Mouse (Mus musculus) heart, embryonic 13.5 days (tissue): ENCODE results near the gene Tmem45a. TPM values are rescaled to one million over a fixed set of nuclear protein-coding genes. Genes with fewer than 3 reads are reported as not detected.
"Not testable (repeated sequence)": the region's sequence is repeated elsewhere in the genome, so short reads cannot be mapped to it uniquely, and the experiment has no call there.

Experiments used
- ATAC-seq: fragments of 200-750 bp; cut with Nextera tagmentation; 2 replicates; pipeline ENCODE4 v1.8.0; 2017; ENCODE audit warnings: moderate TSS enrichment; ENCODE audit not compliant: insufficient number of reproducible peaks, low FRiP score, low TSS enrichment; ENCODE audit errors: extremely low read depth
- H3K27ac ChIP-seq: fragments of 300-500 bp; sonication (generic); replicated peaks from 2 replicates; pipeline ENCODE4 v1.5.1; 2015; ENCODE audit warnings: moderate library complexity, mild to moderate bottlenecking, inconsistent platforms
- H3K27me3 ChIP-seq: fragments of 300-500 bp; sonication (generic); replicated peaks from 2 replicates; pipeline ENCODE4 v1.6.1; 2015; ENCODE audit warnings: mild to moderate bottlenecking, inconsistent platforms
- H3K36me3 ChIP-seq: fragments of 300-500 bp; sonication (generic); 2 replicates; pipeline ENCODE4 v1.6.1; 2015; ENCODE audit warnings: mild to moderate bottlenecking, inconsistent platforms
- H3K4me1 ChIP-seq: fragments of 300-500 bp; sonication (generic); 2 replicates; pipeline ENCODE4 v1.6.1; 2015; ENCODE audit warnings: inconsistent platforms
- H3K4me2 ChIP-seq: fragments of 300-500 bp; sonication (generic); 2 replicates; pipeline ENCODE4 v1.6.1; 2015; ENCODE audit warnings: inconsistent platforms, mild to moderate bottlenecking, moderate library complexity
- H3K4me3 ChIP-seq: fragments of 300-500 bp; sonication (generic); 2 replicates; pipeline ENCODE4 v1.5.1; 2015; ENCODE audit warnings: moderate library complexity, mild to moderate bottlenecking, inconsistent platforms
- H3K9ac ChIP-seq: fragments of 300-500 bp; sonication (generic); 2 replicates; pipeline ENCODE4 v1.6.1; 2015; ENCODE audit warnings: inconsistent platforms, mild to moderate bottlenecking, moderate library complexity
- H3K9me3 ChIP-seq: fragments of 300-500 bp; sonication (generic); 2 replicates; pipeline ENCODE4 v1.6.1; 2016; ENCODE audit warnings: inconsistent platforms
- WGBS: fragments of 180-500 bp; shearing (Covaris S2); methylation state at CpG from one replicate; pipeline ENCODE4 v1.1.7; 2015; ENCODE audit warnings: mixed read lengths; 5-methylcytosine and 5-hydroxymethylcytosine counted together
- polyA plus RNA-seq: library from polyadenylated mRNA; unstranded; fragments of >200 nt; fragmentation: Nextera tagmentation; extraction: Ambion mirVana; gene quantifications from 2 replicates; pipeline ENCODE4 v1.2.1, GENCODE M21; 2015

Tmem45a gene
- polyA plus RNA-seq: 11.3 and 14.3 TPM in 2 replicates

DNA sequence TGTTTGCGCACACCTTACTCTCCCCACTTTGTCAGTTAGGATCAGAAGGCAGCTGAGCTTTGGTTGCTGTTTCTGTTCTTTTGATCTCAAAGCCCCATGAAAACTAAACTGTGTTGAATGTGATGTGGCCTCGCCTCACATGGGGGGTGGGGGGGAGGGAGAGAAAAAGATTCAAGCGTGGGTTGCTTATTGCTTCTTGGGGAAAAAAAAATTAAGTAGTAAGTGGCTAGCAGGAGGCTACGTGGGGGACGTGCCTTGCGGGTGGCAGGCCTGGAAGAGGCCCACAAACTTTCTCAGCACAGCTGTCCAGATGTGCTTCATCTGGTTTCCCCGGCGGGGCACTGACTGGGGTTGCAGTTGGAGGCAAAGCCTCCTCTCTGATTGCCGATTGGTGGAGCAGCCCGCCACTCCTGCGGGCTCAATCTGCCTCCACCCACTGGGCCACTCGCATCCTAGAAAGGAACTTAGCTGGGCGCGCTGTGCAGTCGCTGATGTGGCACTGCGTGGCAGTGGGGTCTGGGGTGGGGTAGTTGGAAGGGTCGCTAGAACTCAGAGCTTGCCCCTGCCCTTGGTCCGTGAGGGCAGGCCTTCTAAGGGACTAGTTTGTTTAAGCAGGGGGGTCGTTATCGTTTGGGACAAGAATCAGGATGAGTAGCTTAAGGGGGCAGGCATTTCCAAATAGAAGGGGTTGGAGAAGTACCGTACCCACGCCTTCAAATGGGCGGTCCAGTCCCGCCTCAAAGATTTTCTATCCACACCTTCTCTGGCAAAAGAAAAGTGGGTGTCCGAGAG lies at the start of gene Tmem45a:
Gene Tmem45a (minus strand): TSS at position 343 of the 792 bp plus-strand sequence.
- no peaks in the 10 kb centered on the region for H3K9me3 ChIP-seq
- peak within 1 kb of the TSS; percentile 78 for H3K4me2 ChIP-seq
- H3K27ac ChIP-seq: peak within 1 kb of the TSS; percentile 37; the same call in 1 of the 2 replicates
- H3K27me3 ChIP-seq: no peaks in the 10 kb centered on the region
- H3K4me1 ChIP-seq: peaks cover 12% of the 10 kb centered on the region
- ATAC-seq: peak; percentile 94
- 5% methylated on average over 25 of the region's 25 CpGs for WGBS
- H3K36me3 ChIP-seq: no peaks in the 10 kb centered on the region
- peak within 1 kb of the TSS; percentile 65 for H3K4me3 ChIP-seq
- H3K9ac ChIP-seq: peak within 1 kb of the TSS; percentile 79

DNA sequence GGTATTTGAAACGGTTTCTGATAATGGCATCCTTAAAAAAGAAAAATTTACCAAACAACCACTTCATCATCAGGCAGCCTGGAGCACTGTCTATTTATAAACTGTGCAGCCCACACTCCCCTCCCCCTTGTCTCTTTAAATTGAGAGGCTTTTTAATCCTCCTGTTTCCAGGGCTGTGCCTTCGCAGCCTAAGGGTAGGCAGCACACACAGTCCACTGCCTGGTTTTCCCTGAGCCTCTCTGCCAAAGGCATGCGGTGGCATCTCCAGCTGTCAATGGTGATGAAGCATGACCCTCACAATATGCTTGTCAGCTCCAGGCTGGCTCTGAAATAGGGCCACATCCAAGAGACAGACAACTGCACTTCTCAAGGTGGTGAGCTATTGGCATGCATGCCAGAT lies 42.1 kb upstream of the Tmem45a start, which contains the start of gene Lnp1:
Gene Lnp1 (minus strand): TSS at position 39 of the 400 bp plus-strand sequence.
- Histone ChIP-seq H3K27me3 (no peaks in the 10 kb centered on the region), H3K4me2 (no peak within 1 kb of the TSS), H3K9ac (no peak within 1 kb of the TSS), H3K36me3 (no peaks in the 10 kb centered on the region), H3K9me3 (no peaks in the 10 kb centered on the region), H3K4me3 (no peak within 1 kb of the TSS), H3K4me1 (0 out of 2 replicates have a peak, but pooled peaks cover 2% of the 10 kb centered on the region), H3K27ac (no peak within 1 kb of the TSS)
- no peak for ATAC-seq
- 31% methylated on average over 3 of the region's 3 CpGs for WGBS

DNA sequence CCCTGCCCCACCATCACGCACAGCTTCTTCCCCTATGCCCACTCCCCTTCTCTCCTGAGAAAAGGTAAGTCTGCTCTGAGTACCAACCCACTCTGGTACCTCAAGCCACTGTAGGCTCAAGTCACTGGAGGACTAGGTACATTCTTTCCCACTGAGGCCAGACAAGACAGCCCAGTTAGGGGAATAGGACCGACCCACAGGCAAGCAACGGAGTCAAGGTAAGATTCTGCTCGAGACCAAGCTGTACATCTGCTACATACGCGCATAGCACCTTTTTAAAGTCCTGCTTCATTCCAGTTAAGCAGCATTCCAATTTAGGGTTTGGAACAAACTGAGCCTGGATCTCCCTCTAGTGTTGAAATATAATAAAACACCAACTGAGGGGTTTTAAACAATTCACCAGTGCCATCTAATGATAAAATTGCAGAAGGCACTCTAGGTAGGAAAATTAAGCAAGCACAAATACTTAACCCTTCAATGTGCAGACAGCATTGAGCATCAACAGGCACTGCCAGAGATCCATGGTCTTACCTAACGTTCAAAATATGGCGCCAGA lies 34.2 kb upstream of the Tmem45a start:
- Histone ChIP-seq H3K36me3 (no peaks in the 10 kb centered on the region), H3K4me3 (no peak overlapping the region), H3K27ac (no peak overlapping the region), H3K9me3 (no peaks in the 10 kb centered on the region), H3K4me1 (no peaks in the 10 kb centered on the region), H3K4me2 (no peak overlapping the region), H3K9ac (no peak overlapping the region), H3K27me3 (no peaks in the 10 kb centered on the region)
- 16% methylated on average over 8 of the region's 8 CpGs for WGBS
- no peak for ATAC-seq

DNA sequence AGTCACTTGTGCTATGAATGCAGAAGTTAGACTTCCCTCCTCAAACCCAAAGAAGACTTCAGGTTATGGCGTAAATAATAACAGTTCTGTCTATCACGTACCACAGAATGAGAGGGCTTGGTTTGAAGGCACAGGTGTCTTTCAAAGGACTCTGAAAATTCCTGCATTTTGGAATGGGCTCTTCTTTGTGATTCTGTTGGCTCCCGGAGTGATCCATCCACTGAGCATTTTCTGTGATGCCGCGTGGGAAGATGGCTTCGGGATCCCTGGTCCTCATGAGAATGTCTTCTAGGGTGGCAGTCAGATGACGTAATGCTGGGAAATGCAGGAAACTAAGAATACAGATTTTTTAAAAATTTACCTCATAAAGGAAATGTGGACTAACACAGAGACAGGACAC lies 31.3 kb upstream of the Tmem45a start:
- no peak for ATAC-seq
- WGBS: 77% methylated on average over 7 of the region's 7 CpGs

DNA sequence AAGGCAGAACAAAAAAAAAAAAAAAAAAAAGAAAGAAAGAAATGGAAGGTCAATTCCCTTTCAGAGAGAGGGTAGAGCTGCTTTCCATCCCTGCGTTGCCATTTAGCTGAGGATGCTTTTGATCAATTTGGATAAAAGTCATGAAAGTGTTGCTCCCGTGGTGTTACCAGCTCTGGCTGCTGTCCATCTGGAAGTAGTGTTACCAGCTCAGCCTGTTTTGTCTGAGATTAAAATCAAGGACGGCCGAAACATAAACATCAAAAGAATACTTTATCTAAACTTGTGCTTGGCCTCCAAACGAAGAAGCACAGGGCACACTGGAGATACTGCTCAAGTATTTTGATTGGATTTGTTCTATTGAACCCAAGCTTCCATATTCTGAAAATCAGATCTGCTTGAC lies 23.0 kb upstream of the Tmem45a start:
- WGBS: 44% methylated on average over 5 of the region's 5 CpGs
- no peak overlapping the region for H3K4me2 ChIP-seq
- no peak overlapping the region for H3K9ac ChIP-seq
- no peaks in the 10 kb centered on the region for H3K9me3 ChIP-seq
- H3K36me3 ChIP-seq: no peaks in the 10 kb centered on the region
- H3K4me1 ChIP-seq: no peaks in the 10 kb centered on the region
- no peaks in the 10 kb centered on the region for H3K27me3 ChIP-seq
- ATAC-seq: no peak
- no peak overlapping the region for H3K4me3 ChIP-seq
- H3K27ac ChIP-seq: no peak overlapping the region

More for the DNA sequence above, 31.3 kb upstream of the Tmem45a start:
- Histone ChIP-seq H3K36me3 (no peaks in the 10 kb centered on the region), H3K27me3 (no peaks in the 10 kb centered on the region), H3K27ac (no peak overlapping the region), H3K4me3 (no peak overlapping the region), H3K4me1 (no peaks in the 10 kb centered on the region), H3K9me3 (no peaks in the 10 kb centered on the region), H3K9ac (no peak overlapping the region), H3K4me2 (no peak overlapping the region)

DNA sequence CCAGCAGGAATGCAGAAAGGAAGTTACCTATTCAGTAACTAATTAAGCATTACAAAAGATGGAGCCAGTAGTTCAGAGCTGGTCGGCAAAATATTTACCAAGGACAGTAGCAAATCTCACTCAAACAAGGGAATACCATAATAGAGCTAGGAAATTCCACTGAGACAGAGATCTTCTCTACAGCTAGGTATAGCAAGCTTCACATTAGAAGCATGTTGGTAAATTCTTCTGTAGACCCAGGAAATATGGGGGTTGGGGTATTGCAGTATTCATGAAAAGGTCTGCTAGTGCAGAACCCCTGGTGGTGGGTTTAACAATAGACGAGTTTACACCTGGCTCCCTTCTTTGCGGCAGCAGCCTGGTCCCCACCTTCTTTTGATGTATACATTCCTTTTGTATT lies 16.2 kb upstream of the Tmem45a start:
- H3K4me2 ChIP-seq, H3K4me1 ChIP-seq, H3K27ac ChIP-seq, H3K9ac ChIP-seq, H3K4me3 ChIP-seq, ATAC-seq, H3K9me3 ChIP-seq, H3K36me3 ChIP-seq, H3K27me3 ChIP-seq: not testable (repeated sequence)
- 62% methylated on average over 3 of the region's 3 CpGs for WGBS

DNA sequence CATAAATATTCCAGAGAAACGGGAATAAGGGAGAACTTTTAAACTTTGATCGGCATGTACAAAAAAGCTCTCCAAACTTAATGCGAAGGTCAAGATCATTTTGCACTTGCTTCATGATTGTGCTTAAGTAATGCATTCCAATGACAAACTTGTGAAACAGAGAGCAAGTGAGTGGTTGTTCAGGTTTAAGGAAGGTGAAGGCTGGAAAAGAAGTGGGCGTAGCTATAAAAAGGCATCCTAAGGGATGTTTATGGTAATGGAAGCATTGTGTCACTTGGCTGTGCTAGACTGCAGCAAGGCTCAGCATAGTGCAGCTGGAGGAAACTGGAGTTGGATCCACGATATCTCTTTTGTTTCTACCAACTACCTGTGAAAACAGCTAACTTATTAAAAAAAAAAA lies 5.6 kb upstream of the Tmem45a start:
- no peak overlapping the region for H3K9ac ChIP-seq
- ATAC-seq: no peak
- H3K4me1 ChIP-seq: 0 out of 2 replicates have a peak, but pooled peaks cover 3% of the 10 kb centered on the region
- no peaks in the 10 kb centered on the region for H3K27me3 ChIP-seq
- H3K36me3 ChIP-seq: no peaks in the 10 kb centered on the region
- WGBS: 83% methylated on average over 5 of the region's 5 CpGs
- H3K4me3 ChIP-seq: no peak overlapping the region
- no peak overlapping the region for H3K27ac ChIP-seq
- no peak overlapping the region for H3K4me2 ChIP-seq
- H3K9me3 ChIP-seq: no peaks in the 10 kb centered on the region

DNA sequence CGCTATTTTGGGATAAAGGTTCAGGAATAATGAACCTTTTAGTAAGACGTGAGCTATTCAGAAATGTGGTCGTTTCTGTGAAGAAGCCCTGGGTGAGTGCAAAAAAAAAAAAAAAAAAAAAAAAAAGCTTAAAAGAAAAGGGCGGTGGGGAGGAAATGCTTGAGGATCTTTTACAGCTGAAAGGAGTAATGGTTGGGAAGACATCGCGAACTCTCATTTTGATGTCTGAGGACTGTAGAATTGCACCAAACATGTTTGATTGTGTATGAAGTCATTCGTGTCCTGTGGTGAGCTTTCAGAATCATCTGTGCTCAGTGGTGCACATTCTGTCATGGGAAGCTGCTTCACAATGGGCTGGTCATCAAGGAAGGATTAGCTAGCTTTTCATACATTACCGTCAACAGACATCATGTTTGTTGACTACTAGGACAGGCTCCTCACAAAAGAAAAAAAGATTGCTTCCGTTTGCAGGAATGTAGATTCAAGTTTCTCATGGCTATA lies 700 bp upstream of the Tmem45a start:
- Histone ChIP-seq H3K9ac (peak overlapping the region; percentile 79), H3K36me3 (no peaks in the 10 kb centered on the region), H3K9me3 (no peaks in the 10 kb centered on the region), H3K4me3 (peak overlapping the region; percentile 65), H3K27ac (no peak overlapping the region), H3K4me2 (peak overlapping the region; percentile 78), H3K4me1 (peaks cover 12% of the 10 kb centered on the region), H3K27me3 (no peaks in the 10 kb centered on the region)
- 31% methylated on average over 9 of the region's 9 CpGs for WGBS
- no peak for ATAC-seq

DNA sequence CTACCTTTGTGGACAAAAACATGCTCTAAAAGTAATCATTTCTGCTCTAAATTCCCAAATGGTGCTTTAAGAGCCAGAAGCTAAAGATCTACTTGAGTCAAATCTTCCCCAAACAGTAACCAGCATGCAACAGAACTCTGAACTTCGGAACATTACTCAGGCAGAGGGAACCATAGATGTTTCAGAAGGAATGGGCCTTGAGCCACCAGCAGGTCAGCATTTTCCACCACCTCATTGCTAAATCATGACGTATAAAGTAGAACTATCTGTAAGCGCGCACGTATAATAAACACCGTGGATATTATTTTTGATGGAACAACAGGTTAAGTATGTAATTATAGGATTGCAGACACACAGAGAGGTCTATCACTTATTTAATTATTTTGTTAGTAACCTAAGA lies 1.2 kb downstream of the Tmem45a start:
- no peak for ATAC-seq
- H3K27ac ChIP-seq: no peak overlapping the region
- H3K4me1 ChIP-seq: peaks cover 12% of the 10 kb centered on the region
- no peaks in the 10 kb centered on the region for H3K9me3 ChIP-seq
- H3K4me2 ChIP-seq: peak overlapping the region; percentile 78
- H3K9ac ChIP-seq: no peak overlapping the region
- H3K36me3 ChIP-seq: no peaks in the 10 kb centered on the region
- WGBS: 89% methylated on average over 6 of the region's 6 CpGs
- no peaks in the 10 kb centered on the region for H3K27me3 ChIP-seq
- H3K4me3 ChIP-seq: peak overlapping the region; percentile 4; the same call in 1 of the 2 replicates

DNA sequence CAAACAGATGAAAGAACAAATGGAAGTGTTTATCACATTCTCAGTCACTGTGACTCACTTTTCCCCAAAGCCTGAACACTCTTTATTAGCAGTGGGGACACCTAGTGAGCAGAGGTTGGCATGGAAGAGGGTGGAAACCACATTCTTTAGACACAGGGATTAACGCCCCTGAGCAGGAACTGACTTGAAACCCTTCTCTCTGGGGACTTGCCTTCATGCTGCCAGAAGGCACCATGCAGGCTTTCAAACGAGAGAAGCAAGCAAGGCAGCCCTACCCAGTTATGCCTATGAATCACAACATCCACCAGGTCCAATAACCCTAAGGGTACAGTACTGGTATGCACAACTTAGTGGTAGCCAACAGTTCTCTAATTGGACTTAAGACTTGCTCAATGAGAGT lies 12.6 kb downstream of the Tmem45a start:
- no peak for ATAC-seq
- no peaks in the 10 kb centered on the region for H3K36me3 ChIP-seq
- H3K27ac ChIP-seq: no peak overlapping the region
- H3K9me3 ChIP-seq: no peaks in the 10 kb centered on the region
- H3K9ac ChIP-seq: no peak overlapping the region
- no peaks in the 10 kb centered on the region for H3K4me1 ChIP-seq
- no peak overlapping the region for H3K4me2 ChIP-seq
- H3K27me3 ChIP-seq: no peaks in the 10 kb centered on the region
- no peak overlapping the region for H3K4me3 ChIP-seq
- 21% methylated on average over 2 of the region's 2 CpGs for WGBS

DNA sequence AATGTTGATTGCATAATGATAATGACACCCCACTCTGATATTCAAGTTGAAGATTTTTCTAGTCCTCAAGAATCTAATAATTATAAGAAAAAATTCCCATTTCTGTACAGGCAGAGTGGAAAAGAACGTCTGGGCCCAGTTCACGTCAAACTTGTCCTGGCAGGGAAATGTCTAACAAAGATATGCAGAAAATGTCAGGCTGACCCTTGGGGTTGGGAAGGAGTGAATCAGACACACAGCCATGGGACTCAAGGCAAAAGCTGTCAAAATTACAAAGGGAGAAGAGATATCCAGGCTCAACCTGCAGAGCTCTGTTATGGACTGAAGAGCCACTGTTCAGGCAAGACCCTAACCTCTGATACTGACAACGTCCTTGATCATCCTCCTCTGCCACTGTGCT lies 15.5 kb downstream of the Tmem45a start:
- Histone ChIP-seq H3K27ac (peak overlapping the region; percentile 28; the same call in 1 of the 2 replicates), H3K9me3 (no peaks in the 10 kb centered on the region), H3K27me3 (no peaks in the 10 kb centered on the region), H3K36me3 (no peaks in the 10 kb centered on the region), H3K4me3 (no peak overlapping the region), H3K4me1 (no peaks in the 10 kb centered on the region), H3K4me2 (no peak overlapping the region), H3K9ac (no peak overlapping the region)
- WGBS: 40% methylated on average over 3 of the region's 3 CpGs
- ATAC-seq: no peak
